Mouse (Mus musculus): ENCODE results near the gene Churc1. TPM values are rescaled to one million over a fixed set of nuclear protein-coding genes. Genes with fewer than 3 reads are reported as not detected.

The Churc1 gene
- total and polyA plus RNA-seq, 3 experiments = 76.2 to 96.7 (median 87.3) TPM

DNA sequence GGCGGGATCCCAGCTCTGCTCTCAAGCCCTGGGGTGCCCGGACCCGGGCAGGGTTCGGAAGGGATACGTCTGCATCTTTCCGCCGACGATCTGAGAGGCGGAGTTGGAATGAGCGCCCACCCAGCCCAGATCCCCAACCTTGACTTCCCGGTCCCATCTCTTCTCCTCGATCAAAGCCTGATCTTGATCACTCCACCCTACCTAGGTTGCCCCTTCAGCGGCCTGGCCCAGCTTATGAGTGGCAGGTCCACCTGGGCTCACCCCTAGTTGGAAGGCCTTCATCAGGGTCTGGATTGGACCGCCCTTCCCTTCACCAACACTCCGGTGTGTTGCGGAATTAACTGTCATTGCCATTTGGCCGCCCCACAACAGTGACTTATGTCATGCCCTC, 57.3 kb downstream of the Churc1 start, which contains the start of gene Rab15:
Rab15 (minus strand) TSS at position 258 of the 391 bp plus-strand sequence.
- H3K79me2 ChIP-seq (replicated peaks; ENCODE audit: control insufficient read depth, insufficient read depth, low read length) = no peaks in the 10 kb centered on the region
- 9% methylated on average over 17 of the region's 17 CpGs for WGBS
- no peaks in the 10 kb centered on the region for H3K4me1 ChIP-seq (ENCODE audit: control insufficient read depth, insufficient read depth, low read length)
- peak within 1 kb of the TSS; percentile 52 for H3K4me3 ChIP-seq
- H3K27ac ChIP-seq = no peak within 1 kb of the TSS
- peak within 1 kb of the TSS; percentile 50 for H3K9ac ChIP-seq (ENCODE audit: low read depth, low read length)
- intact Hi-C loops (cut with DNase I) = no loop called here
- H3K27me3 ChIP-seq (ENCODE audit: control insufficient read depth, insufficient read depth, low read length) = peaks cover 4% of the 10 kb centered on the region; the same call in 1 of the 2 replicates
- TF ChIP-seq POLR2A (IDR thresholded peaks at IDR 0.05; ENCODE audit: insufficient read depth, low read depth, low read length) (no peak), CTCF (IDR thresholded peaks at IDR 0.05) (no peak), EP300 (IDR thresholded peaks at IDR 0.05; ENCODE audit: insufficient read depth, low read depth, low read length) (no peak)
- H3K36me3 ChIP-seq (ENCODE audit: control insufficient read depth, insufficient read depth, low read length) = no peaks in the 10 kb centered on the region
- DNase-seq = no peak

- no peaks in the 10 kb centered on the region for H3K4me1 ChIP-seq (ENCODE audit: control insufficient read depth, insufficient read depth, low read length)
- peaks cover 4% of the 10 kb centered on the region; the same call in 1 of the 2 replicates for H3K27me3 ChIP-seq (ENCODE audit: control insufficient read depth, insufficient read depth, low read length)
- no peak overlapping the region for H3K4me3 ChIP-seq
- TF ChIP-seq EP300 (IDR thresholded peaks at IDR 0.05; ENCODE audit: insufficient read depth, low read depth, low read length) = no peak
- TF ChIP-seq POLR2A (IDR thresholded peaks at IDR 0.05; ENCODE audit: insufficient read depth, low read depth, low read length) = no peak
- no peak for TF ChIP-seq CTCF (IDR thresholded peaks at IDR 0.05)
- no peaks in the 10 kb centered on the region for H3K36me3 ChIP-seq (ENCODE audit: control insufficient read depth, insufficient read depth, low read length)
- 64% methylated on average over 4 of the region's 4 CpGs for WGBS
- DNase-seq = no peak
- intact Hi-C loops (cut with DNase I) = no loop called here
- H3K9ac ChIP-seq (ENCODE audit: low read depth, low read length) = no peak overlapping the region
- H3K79me2 ChIP-seq (replicated peaks; ENCODE audit: control insufficient read depth, insufficient read depth, low read length) = no peaks in the 10 kb centered on the region
- no peak overlapping the region for H3K27ac ChIP-seq
These were observed 59.9 kb downstream of the Churc1 start for GRCm38 (mm10) chr12:76825283-76825682.

DNA sequence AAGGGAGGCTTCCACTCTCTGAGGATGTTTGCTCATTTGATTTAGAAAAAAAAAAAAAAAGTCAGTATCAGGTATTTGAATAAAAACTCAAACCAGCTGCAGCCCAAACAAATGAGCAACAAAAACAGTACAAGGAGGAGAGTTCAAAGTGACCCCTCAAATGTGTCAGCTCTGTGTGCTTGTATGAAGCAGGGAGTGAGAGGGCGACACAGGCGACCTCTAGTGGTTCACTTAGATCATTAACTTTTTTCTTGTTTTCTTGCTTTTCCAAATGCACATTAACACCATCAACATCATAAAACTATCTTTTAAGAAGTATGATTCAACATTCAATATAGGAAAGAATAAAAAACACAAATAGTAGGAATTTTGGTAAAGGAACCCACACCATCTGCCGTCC, 67.4 kb downstream of the Churc1 start:
- no peaks in the 10 kb centered on the region for H3K36me3 ChIP-seq (ENCODE audit: control insufficient read depth, insufficient read depth, low read length)
- H3K4me3 ChIP-seq = no peak overlapping the region
- no peak for DNase-seq
- no peak for TF ChIP-seq EP300 (IDR thresholded peaks at IDR 0.05; ENCODE audit: insufficient read depth, low read depth, low read length)
- peak; percentile 89 for TF ChIP-seq CTCF (IDR thresholded peaks at IDR 0.05)
- no peaks in the 10 kb centered on the region for H3K4me1 ChIP-seq (ENCODE audit: control insufficient read depth, insufficient read depth, low read length)
- intact Hi-C loops (cut with DNase I) = loop anchor here (10.0 kb wide), 2 partner anchors 402 to 832 kb away; partner anchors contain the start of gene Fut8
- H3K9ac ChIP-seq (ENCODE audit: low read depth, low read length) = no peak overlapping the region
- H3K79me2 ChIP-seq (replicated peaks; ENCODE audit: control insufficient read depth, insufficient read depth, low read length) = no peaks in the 10 kb centered on the region
- 9% methylated on average over 3 of the region's 3 CpGs for whole genome bisulfite sequencing
- H3K27ac ChIP-seq = no peak overlapping the region
- no peaks in the 10 kb centered on the region for H3K27me3 ChIP-seq (ENCODE audit: control insufficient read depth, insufficient read depth, low read length)

Other genes with a start within 250 kb of the Churc1 start
- 10 to 100 TPM; 11.6 to 13.6 TPM for gene Plekhg3, start 234.6 kb upstream of the Churc1 start, total RNA-seq (2021)
- 12.9 and 16.8 TPM in 2 replicates for gene Plekhg3, start 234.6 kb upstream of the Churc1 start, polyA plus RNA-seq (2012; rRNA removed)
- gene Sptb, start 55.0 kb upstream of the Churc1 start, total RNA-seq (2021) = 10 to 100 TPM; 81.2 to 96.7 TPM
- 27.0 and 43.4 TPM in 2 replicates for gene Sptb, start 55.0 kb upstream of the Churc1 start, polyA plus RNA-seq (2012; rRNA removed)
- gene Fntb, start 51 bp downstream of the Churc1 start, total RNA-seq (2021) = 10 to 100 TPM; 12.6 to 13.7 TPM
- 19.1 and 20.2 TPM in 2 replicates for gene Fntb, start 51 bp downstream of the Churc1 start, polyA plus RNA-seq (2012; rRNA removed)
- not detected for gene Gpx2, start 30.0 kb downstream of the Churc1 start, total RNA-seq (2021)
- 5.0 TPM in 1 of 2 replicates, not detected in the other for gene Gpx2, start 30.0 kb downstream of the Churc1 start, polyA plus RNA-seq (2012; rRNA removed)
- gene Rab15, start 57.4 kb downstream of the Churc1 start, total RNA-seq (2021) = under 1 TPM; 0.70 to 0.91 TPM
- 1.4 and 1.9 TPM in 2 replicates for gene Rab15, start 57.4 kb downstream of the Churc1 start, polyA plus RNA-seq (2012; rRNA removed)
- 10 to 100 TPM; 65.6 to 76.2 TPM for gene Max, start 196.7 kb downstream of the Churc1 start, total RNA-seq (2021)
- gene Max, start 196.7 kb downstream of the Churc1 start, polyA plus RNA-seq (2012; rRNA removed) = 27.0 and 38.5 TPM in 2 replicates